Comparison of ENCODE assay signal across 8 mouse cellular contexts in genomic region chr10:13963908-13964500, GRCm38 (mm10). TPM values are rescaled to one million over a fixed set of nuclear protein-coding genes. Genes with fewer than 3 reads are reported as not detected.
A peak's percentile ranks its signal among the peaks of the same experiment; 100 is the strongest.
DNase-seq lines count a peak whose midpoint lies in the region; ATAC-seq and TF ChIP-seq lines count a peak whose summit lies in the region.

No protein-coding gene starts in this region.

- H3K9ac ChIP-seq in hindbrain, embryonic 16.5 days (ENCODE audit: low read depth, low read length): peak overlapping the region; percentile 90

- DNase-seq in layer of hippocampus, adult 2 months (ENCODE audit: low spot score in 2 of 2): no peak
- DNase-seq in layer of hippocampus, adult 9-10 months (ENCODE audit: low spot score): no peak
- no peak for DNase-seq in embryonic facial prominence, embryonic 10.5 days (ENCODE audit: low spot score)
- no peak for DNase-seq in cerebellum, adult 11-12 months
- DNase-seq in layer of hippocampus, postnatal 14 days (ENCODE audit: low spot score in 2 of 2): no peak

- TF ChIP-seq POLR2A in myocyte (IDR thresholded peaks at IDR 0.05; ENCODE audit: insufficient read length, low read depth): no peak

- peaks cover 5% of the 10 kb centered on the region for H3K79me2 ChIP-seq in myocyte (ENCODE audit: control insufficient read depth, insufficient read depth)

- H3K36me3 ChIP-seq in embryonic facial prominence, embryonic 10.5 days (replicated peaks): no peaks in the 10 kb centered on the region
- no peaks in the 10 kb centered on the region for H3K36me3 ChIP-seq in hindbrain, embryonic 16.5 days (ENCODE audit: control insufficient read depth, insufficient read depth, low read length)
- no peaks in the 10 kb centered on the region for H3K36me3 ChIP-seq in myocyte (ENCODE audit: control insufficient read depth, insufficient read depth)

- peak overlapping the region; percentile 100 for H3K4me2 ChIP-seq in hindbrain, embryonic 16.5 days (ENCODE audit: low read length)
- H3K4me2 ChIP-seq in myocyte (ENCODE audit: low read depth): peak overlapping the region; percentile 92

- H3K27me3 ChIP-seq in embryonic facial prominence, embryonic 10.5 days (replicated peaks; ENCODE audit: low read depth, poor library complexity, severe bottlenecking): peaks cover 32% of the 10 kb centered on the region
- H3K27me3 ChIP-seq in hindbrain, embryonic 16.5 days (replicated peaks; ENCODE audit: control insufficient read depth, insufficient read depth, low read length): no peaks in the 10 kb centered on the region
- H3K27me3 ChIP-seq in myocyte (ENCODE audit: control insufficient read depth, insufficient read depth, insufficient read length): no peaks in the 10 kb centered on the region

- no peaks in the 10 kb centered on the region for H3K9me3 ChIP-seq in embryonic facial prominence, embryonic 10.5 days
- H3K9me3 ChIP-seq in hindbrain, embryonic 16.5 days (ENCODE audit: control insufficient read depth, low read length): no peaks in the 10 kb centered on the region

- peak overlapping the region; percentile 26 for H3ac ChIP-seq in myocyte (ENCODE audit: control insufficient read depth, insufficient read length)

- peak overlapping the region; percentile 100 for H3K27ac ChIP-seq in layer of hippocampus, adult 2 months
- peak overlapping the region; percentile 92; the same call in 1 of the 2 replicates for H3K27ac ChIP-seq in embryonic facial prominence, embryonic 10.5 days (replicated peaks)
- no peak overlapping the region for H3K27ac ChIP-seq in hindbrain, embryonic 16.5 days (ENCODE audit: low read depth, low read length)

- no peak for TF ChIP-seq CTCF in layer of hippocampus, adult 2 months (conservative IDR thresholded peaks at IDR 0.05)

- H3K4me3 ChIP-seq in layer of hippocampus, adult 2 months: peak overlapping the region; percentile 66
- H3K4me3 ChIP-seq in embryonic facial prominence, embryonic 10.5 days: peak overlapping the region; percentile 80
- H3K4me3 ChIP-seq in hindbrain, embryonic 16.5 days (ENCODE audit: low read length): peak overlapping the region; percentile 67
- H3K4me3 ChIP-seq in myocyte: peak overlapping the region; percentile 91

- 6% methylated on average over 8 of the region's 8 CpGs for WGBS in embryonic facial prominence, embryonic 10.5 days
- WGBS in hindbrain, embryonic 16.5 days: 7% methylated on average over 8 of the region's 8 CpGs

- H3K4me1 ChIP-seq in embryonic facial prominence, embryonic 10.5 days: peaks cover 27% of the 10 kb centered on the region
- H3K4me1 ChIP-seq in hindbrain, embryonic 16.5 days (ENCODE audit: control insufficient read depth, insufficient read depth, low read depth, low read length): peaks cover 3% of the 10 kb centered on the region; the same call in 1 of the 2 replicates

- ATAC-seq in hindbrain, embryonic 16.5 days: no peak
- ATAC-seq in frontal cortex, adult (ENCODE audit: low TSS enrichment): no peak

TF ChIP-seq in myocyte, 11 proteins besides CTCF, POLR2A, EP300 and RAD21:
- TF ChIP-seq REST (IDR thresholded peaks at IDR 0.05; ENCODE audit: insufficient read depth, insufficient read length) (no peak), POLR2AphosphoS2 (IDR thresholded peaks at IDR 0.05; ENCODE audit: insufficient read length, low read depth) (no peak), CEBPB (IDR thresholded peaks at IDR 0.05; ENCODE audit: insufficient read depth, poor library complexity, severe bottlenecking) (no peak), MYOD1 (IDR thresholded peaks at IDR 0.05; ENCODE audit: control insufficient read depth in 1 of 3, insufficient read length in 2 of 3, low read depth in 2 of 3) (no peak), E2F4 (IDR thresholded peaks at IDR 0.05; ENCODE audit: insufficient read depth) (no peak), TCF12 (IDR thresholded peaks at IDR 0.05; ENCODE audit: insufficient read depth, poor library complexity, severe bottlenecking) (no peak), USF1 (IDR thresholded peaks at IDR 0.05; ENCODE audit: low read depth) (no peak), TCF3 (IDR thresholded peaks at IDR 0.05; ENCODE audit: insufficient read length, low read depth) (no peak), SRF (IDR thresholded peaks at IDR 0.05; ENCODE audit: control insufficient read depth, insufficient read length, low read depth) (no peak), MYOG (IDR thresholded peaks at IDR 0.05; ENCODE audit: control insufficient read depth in 1 of 3, insufficient read depth in 1 of 3, insufficient read length in 2 of 3, low read depth in 2 of 3) (no peak), MAX (IDR thresholded peaks at IDR 0.05; ENCODE audit: low read depth) (no peak)

RNA-seq across cellular contexts. Expression of gene Hivep2, which starts 1.9 kb away (rescaled TPM):
- 100 to 1,000 TPM; 203 to 210 TPM for total RNA-seq in layer of hippocampus, adult 2 months (2021)
- 1.7 and 1.9 TPM in 2 replicates for polyA plus RNA-seq in embryonic facial prominence, embryonic 10.5 days (2016; fragmentation: Nextera tagmentation; extraction: Ambion mirVana)
- 10.6 and 12.5 TPM in 2 replicates for polyA plus RNA-seq in hindbrain, embryonic 16.5 days (2015; fragmentation: Nextera tagmentation; extraction: Ambion mirVana)
- 9.6 TPM for polyA plus RNA-seq in myocyte (2012; fragmentation: generic; extraction: Trizol)
- 100 to 1,000 TPM; 216 to 243 TPM for total RNA-seq in layer of hippocampus, postnatal 14 days (2021)
